Mouse (Mus musculus) spleen, postnatal 4 days (tissue): Measurements from ENCODE around the gene Camkk2.
A peak's percentile ranks its signal among the peaks of the same experiment; 100 is the strongest.

ENCODE experiments used
- DNase-seq, 2 experiments: peaks; one replicate each; pipeline ENCODE4 v3.0.0; 2022; ENCODE audit warnings: low spot score in 2 of 2

Camkk2 gene

DNA sequence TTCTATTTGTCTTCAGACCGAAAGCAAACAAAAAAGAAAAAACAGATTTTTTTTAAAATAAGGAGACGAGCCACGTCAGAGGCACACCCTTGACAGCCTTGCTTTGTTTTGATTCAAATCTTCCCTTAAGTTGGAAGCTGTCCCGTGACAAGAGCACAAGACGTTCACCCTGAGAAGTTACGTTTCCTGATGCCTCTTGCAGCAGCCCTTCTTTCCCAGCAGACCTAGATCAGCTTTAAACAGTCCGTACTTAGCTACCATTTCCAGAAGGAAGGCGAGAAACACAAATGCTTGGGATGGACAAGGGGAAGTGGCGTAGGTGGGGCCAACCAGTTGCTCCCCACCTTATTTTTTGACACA lies 80.5 kb downstream of the Camkk2 start:
- no peak for DNase-seq

DNA sequence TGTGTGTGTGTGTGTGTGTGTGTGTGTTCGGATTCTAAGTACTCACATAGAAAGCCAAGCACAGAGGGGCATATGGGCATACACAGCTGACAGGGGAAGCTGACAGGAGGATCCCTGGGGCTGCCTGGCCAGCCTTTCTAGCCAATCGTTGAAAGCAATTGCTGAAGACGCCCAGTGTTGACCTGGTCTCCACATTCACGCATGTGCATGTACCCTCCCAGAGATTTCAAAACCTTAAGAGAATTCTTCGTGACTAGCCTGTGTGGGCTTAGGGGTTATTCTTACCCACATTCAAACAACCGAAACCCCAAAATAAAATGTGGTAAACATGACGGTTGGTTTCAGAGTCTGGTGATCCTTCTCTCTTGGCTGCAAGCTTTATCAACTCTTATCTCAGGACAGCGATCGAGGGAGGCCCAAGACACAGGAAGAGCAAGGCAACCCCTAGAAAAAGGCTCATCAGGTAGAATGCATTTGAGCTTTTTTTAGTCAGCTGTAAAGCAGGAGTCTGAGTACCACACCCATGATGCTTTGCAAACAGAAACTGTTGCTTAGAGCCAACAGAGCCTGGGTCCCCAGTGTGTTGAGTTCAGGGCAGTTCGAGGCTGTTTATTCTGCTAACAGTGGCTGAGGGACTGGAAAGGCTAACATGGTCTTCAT lies 81.0 kb downstream of the Camkk2 start:
- no peak for DNase-seq

DNA sequence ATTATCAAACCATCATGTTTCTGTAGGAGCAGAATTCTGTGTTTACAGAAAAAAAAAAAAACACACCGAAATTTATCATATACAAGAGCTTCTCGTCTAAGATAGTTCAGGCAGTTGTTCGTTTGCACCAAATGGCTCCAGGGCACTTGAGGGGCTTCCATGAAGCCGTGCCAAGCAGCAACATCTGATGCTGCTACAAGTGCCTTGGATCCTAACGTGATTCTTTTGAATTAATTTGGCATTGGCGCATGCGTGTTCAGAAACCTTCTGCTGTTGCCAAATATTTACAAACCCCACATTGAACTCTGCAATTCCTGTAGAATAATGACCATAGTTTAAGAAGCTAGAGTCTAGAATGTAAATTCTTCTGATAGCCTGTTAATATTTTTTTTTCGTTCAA lies 83.7 kb downstream of the Camkk2 start:
- no peak for DNase-seq

DNA sequence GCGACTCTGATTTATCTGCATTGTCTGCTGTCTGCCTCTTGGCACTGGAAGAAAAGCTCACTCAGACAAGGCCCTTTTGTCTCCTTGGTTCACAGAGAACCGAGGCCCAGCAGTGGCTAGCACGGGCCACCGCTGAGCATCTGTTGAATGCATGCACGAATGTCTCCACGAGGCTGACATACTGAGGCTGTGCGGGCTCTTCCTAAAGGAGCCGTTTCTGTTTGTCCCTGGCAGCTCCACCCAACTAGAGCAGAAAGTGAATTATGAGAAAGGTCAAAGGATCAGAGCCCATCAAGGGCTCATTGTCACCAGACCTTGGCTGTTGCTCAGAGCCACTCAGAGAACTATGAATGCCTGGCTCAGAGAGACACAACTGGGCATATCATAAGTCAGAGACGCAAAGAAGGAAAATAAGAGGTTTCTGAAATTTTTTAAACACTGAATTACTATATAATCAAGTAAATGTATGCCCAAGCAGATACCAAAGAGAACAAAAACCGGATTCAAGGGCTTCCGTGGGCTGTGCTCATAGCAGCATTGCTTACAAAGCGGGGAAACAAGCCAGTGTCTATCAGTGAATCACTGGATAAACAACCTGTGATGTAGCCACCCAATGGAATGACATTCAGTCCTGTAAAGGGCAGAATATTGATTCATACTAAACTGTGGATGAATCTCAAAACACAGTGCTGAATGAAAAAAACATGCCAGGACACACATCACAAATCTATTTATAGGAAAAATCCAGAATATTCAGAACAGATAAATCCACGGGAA lies 85.6 kb downstream of the Camkk2 start:
- no peak for DNase-seq

DNA sequence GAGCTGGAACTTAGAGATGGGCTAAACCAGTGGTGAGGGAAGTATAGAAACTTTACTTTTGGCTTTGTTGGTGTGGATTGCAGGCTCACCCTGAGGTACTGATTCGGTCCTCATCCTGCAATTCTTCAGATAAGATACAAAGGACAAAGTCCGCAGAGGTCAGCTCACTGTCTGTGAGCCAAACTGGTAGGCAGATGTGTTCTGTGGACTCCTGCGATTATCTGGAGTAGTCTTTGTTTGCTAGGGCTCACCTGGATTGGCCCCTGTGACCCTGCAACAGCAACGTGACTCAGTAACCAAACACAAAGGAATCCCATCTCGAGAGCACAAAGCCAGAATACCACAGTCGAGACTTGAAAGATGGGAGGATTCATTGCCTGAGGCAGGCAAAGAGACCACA lies 88.7 kb downstream of the Camkk2 start:
- DNase-seq = no peak

DNA sequence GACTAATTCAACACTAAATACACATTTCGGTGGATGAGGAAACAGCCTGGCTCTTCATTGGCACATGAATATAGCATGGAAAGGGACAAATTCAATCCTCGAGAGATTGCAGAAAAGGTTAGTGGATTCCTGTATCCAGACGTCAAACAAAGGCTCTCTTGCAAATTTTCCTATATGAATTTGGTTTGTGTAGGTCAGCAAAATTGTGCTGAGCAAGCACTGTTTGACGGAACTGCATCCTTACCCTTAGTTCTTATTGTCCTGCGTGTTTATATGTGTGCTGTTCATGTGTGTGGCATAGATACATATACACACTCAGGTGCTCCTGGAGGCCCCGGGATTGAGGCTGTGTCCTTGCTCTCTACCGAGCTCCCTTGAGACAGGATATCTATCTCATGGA lies 90.1 kb downstream of the Camkk2 start:
- DNase-seq = no peak

DNA sequence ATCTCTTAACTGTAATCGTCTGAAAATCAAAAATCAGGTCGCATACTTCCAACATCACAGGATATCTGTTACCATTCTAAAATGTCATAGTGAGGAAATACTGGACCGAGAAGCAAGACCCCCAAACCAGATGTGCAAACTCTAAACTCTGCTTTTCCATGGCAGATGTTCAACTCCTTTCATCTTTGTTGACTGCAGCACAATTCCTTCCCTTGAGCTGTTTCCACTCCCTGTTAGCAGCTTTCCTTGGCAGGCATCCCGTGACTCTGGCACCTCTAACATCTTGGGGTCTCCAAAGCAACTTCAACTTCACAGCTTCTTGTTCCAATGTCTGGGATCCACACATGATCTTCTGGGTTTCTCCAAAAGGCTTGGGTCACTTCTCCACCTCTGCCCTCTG lies 91.8 kb downstream of the Camkk2 start:
- no peak for DNase-seq

DNA sequence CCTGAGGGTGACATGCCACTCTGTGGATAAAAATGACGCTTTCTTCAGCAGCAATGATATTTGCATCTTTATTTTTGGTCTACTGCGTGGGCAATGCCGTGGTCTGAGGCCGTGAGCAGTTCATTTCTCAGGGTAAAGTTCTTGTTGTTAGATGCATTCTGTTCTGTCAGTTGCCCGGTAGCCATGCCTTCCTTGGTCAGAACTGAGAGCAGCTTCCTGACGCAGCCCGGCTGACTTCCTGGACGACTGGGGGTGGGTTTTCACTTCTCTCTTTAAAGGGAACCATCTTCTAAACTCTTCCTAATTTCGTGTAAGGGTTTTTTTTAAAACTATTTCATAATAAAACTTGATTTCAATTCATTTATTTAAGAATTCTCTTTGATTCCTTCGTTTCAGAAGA lies 95.3 kb downstream of the Camkk2 start:
- DNase-seq = peak in 1 of 2 experiments; percentile 27

DNA sequence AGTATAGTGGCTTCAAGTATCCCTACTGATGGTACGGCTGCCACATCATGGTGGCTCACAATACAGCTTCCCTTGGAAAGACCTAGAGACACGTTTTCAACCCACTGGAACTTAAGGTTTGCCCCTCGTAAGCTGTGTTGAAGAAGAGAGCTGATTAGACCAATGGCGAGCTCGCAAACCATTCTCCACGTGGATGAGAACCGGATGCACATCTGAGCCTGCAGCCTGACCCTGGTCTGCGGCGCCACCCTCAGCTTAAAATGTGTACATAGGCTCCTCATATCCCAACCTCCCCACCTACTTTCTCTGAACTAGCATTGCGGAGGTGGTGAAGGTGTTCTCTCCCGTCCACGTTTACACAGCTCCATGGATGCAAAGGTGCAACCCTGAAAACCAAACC lies 97.9 kb downstream of the Camkk2 start:
- no peak for DNase-seq
